Mouse (Mus musculus) CD4-positive, CD25-positive, alpha-beta regulatory T cell, adult 2 months (primary cell): ENCODE measurements around the gene Rims4.
A peak's percentile ranks its signal among the peaks of the same experiment; 100 is the strongest.

Experiments used
- DNase-seq: peaks from one replicate; pipeline ENCODE4 v3.0.0-alpha.2; 2012; ENCODE audit warnings: low read depth, low spot score

Rims4 gene

DNA sequence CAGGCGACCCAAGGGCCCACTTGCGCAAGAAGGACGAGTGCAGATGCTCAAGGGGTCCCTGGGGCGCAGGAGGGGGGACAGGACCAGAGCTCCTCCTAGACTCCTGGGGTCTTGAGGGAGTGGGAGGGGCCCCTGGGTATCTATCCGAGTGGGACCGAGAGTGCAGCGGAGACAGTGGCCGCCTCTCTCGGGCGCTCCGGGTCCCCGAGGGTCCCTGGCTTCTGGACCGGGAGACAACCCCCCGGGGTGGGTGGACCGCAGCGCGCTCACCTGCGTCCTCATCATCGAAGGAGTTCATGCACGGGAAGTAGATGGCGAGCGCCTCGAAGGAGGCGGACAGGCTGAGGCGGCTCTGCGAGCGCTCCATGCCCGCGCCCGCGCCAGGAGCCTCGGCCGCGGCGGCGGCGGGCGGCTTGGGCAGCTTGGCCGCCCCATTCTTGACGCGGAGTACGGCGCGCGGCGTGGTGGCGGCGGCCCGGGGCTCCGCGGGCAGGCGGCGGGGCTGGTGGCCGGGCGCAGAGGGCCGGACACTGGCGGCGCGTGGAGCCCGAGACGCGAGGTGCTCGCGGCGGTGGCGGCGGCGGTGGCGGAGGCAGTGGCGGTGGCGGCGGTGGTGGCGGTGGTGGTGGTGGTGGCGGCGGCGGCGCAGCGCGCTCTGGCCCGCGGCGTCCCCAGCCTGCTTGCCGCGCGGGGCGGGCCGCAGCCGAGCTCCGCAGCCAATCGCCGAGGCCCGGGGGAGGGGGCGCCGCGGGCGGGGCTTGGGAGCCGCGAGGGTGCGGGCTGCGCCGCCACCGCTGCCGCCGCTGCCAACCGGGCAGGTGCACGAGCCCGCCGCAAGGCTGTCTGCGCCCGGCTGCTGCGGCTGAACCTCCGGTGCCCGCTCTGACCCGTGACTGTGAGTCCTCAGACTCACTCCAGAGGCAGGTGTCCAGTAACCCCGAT is at the start of gene Rims4:
Rims4 (minus strand) TSS at position 367 of the 942 bp plus-strand sequence.
- DNase-seq: no peak

DNA sequence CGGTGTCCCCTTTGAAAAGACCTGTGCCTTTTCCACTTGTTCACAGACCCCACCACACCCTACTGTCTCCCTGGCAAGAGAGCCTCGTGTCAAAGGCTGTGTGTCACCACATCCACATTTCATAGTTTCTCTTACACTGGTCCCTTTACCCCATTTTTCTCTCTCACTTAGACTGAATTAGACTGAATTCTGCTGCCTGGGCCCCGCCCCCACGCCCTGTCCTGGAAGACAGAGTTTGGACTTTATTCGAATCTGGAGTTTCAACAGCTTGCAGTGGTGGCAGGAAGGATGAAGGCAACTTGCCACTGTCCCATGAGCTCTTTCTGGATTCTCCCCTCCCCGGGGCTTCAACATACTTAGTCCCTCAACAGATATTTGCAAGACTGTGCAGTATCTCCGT is 47.2 kb upstream of the Rims4 start:
- no peak for DNase-seq

DNA sequence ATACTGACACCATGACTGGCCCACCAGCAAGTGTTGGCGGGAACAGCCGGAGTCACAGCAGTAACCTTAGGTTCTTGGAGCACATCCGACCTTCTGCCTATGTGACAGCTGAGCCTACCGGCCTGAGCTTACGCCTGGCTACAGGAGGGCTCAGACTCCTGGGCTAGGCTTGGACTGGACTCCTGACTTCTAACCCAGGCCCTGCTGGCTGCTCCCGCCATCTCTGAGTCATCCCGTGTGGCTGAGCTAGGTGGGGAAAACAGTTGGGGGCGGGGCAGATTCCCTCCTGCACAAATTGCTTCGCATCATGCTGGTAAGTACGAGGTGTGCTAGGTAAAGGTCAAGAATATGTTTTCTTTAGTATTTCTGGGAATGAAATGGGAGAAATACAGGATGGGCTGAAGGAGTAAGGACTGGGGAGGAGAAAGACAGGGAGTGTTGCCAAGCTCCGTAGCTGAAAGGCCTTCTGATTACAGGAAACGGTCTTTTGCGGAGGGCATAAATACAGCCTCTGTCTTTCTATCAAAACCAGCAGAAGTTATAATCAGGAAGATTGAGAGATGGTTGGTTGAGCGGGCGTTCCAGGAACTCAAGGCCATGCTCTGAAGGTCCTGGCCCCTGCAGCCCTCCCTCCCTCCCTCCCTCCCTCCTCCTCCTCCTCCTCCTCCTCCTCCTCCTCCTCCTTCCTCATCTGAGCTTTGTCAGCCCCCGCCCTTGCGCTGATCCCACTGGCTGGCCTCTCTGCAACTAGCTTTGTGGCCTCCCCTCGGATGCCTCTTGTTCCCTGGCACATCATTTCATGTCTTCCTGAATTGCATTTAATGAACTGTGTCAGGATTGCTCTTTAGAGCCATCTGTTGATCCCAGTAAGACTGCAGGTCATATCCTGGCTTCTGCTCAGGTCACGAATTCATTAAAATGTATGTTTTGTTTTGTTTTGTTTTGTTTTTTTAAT is 46.4 kb upstream of the Rims4 start:
- DNase-seq: no peak

DNA sequence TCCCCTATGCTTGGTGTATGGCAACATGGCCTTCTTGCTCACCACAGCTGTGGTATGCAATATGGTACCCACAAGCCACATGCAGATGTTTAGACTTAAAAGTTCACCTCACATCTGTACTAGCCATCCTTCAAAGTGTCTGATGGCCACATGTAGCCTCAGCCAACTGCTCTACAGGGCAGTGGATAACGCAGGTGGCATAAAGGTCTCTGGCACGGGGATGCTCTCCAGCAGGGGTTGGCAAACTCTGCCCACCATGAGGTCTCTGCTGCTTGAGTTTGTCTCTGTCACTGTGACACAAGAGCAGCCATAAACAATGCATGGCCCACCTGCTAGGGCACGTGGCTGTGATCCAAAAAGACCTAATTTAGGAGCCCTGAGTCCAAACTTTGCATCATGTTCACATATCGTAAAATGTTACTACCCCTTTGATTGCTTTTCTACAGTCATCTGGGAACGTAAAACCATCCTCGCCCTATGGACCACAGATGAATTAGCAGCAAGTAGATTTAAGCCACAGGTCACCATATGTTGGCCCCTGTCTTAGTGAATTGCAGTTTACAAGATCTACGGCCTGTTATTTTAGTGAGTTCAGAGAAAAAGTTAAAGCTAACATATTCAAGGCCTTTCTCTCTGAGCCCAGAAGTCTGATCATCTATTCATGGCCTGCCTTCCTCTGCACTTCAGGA is 35.3 kb upstream of the Rims4 start:
- no peak for DNase-seq

DNA sequence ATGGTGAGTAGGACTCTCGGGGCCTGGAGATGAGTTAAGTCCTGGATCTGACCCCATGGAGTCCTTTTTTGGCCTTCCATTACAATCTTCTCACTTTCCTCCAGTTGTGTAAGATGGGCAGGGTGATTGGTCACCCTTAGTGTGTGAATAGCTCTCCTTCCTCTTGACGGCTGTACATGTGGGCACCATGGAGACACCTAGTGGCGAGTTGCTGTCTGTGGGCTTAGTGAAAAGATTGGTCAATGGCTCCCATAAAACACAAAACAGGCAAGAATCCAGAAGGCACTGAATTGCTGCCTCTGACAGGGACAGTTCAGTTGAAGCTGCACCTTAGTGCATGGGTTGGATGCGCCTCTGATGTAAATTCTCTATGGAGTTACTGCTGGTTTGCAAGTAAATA is 33.3 kb upstream of the Rims4 start:
- DNase-seq: peak; percentile 44

DNA sequence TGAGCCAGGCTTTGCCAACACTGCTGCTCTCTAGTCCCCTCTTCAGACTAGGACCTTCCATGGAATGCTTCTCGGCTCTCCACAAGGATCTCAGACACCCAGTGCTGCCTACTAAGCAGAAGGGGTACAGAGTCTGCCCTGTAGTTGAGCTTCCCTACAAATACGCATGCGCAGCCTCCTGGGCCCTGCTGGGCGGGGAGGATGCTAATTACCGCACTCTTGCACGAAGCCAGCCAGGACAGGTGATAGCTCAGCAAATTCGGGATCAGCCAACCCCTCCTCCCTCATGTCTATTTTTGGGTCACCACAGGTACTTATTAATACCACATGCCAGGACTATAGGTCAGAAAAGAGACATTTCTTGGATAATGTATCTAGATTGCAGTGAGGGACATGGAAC is 29.5 kb upstream of the Rims4 start:
- no peak for DNase-seq

DNA sequence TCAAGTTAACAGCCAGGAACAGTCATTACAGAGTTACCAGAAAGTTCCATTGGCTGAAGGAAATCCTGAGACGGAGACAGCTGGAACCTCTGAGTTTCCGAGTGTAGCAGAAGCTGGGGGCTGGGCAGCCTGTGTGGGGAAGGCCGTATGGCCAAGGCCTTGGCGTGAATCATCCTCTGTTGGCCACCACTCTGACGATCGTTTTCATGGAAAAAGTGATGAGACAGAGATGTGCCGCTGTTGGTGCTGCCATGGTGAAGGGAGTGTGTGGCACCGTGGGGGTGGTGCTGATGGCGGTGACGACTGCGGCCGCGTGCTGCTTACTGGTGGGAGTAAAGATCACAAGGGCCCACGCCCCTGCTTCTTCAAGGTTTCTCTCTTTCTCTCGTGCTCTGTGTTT is 27.7 kb upstream of the Rims4 start:
- no peak for DNase-seq

DNA sequence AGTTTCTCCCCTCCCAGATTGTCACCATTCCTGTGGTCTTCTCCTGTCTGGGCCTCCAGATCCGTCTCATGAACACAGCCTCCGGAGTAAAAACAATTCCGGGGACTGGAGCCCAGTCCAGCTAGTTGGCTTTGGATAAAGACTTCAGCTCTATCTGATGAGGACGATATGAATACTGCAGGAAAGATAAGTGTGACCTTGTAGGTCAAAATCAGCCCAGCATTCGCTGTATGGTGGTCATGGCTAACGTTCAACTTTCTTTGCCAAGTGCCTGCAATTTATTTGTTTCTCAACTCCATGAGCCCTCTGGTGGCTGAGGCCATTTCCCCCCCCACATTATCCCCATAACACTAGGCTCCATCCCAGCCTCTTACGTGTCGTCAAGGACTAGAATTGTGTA is 26.0 kb upstream of the Rims4 start:
- DNase-seq: no peak

DNA sequence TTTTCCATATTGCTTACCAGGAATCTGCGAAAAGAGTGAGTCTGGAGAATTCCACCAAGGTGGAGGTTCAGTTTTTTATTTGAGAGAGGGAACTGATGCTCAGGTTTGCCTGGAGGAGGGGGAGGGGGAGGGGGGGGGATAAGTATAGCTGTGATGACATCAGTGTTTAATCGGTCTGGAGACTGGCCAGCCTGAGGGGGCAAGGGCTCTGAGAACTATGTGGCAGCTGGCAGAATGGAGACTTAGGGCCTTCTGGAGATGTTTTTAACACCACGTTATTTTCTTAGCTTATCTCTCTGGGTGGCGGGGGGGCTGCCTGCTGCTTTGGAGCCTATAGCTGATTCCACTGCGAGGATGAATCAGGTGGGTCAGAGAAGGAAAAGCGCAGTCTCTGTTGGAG is 24.6 kb upstream of the Rims4 start:
- no peak for DNase-seq

DNA sequence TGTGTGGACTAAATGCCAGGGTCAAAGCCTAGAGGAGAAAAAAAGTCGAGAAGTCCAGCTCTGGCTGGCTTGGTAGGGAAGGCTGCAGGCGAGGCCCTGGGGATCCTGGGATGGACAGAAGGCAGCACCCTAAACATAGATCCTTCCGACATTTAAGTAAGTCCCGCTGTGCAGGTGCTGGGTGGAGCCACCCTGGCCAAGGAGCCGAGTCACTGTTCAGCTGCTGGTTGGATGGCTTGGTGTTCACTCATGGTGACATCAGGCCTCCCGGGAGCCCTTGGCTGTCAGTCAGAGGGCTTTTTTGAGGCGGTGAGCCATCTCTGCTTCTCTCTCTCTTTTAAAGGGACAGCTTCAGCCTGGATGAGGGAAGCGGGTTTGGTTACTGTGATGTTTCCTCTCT is 21.0 kb upstream of the Rims4 start:
- no peak for DNase-seq

DNA sequence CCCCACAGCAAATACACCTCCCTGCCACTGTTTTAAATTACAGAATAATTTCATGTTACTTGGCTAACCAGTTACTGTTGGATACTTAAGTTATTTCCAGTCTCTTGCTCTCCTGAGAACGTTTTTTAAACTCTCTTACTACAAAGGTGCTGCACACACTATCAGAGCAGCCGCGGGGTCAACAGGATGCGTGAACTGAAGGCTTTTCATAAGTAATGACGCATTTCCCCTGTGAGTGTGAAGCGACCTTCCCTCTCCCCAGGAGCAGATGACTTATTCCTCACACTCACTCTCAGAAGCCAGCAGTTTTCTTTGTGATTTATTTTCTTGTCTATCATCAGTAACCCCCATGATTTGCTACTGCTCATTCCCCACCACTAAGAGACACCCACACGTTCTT is 13.7 kb upstream of the Rims4 start:
- peak; percentile 4 for DNase-seq

DNA sequence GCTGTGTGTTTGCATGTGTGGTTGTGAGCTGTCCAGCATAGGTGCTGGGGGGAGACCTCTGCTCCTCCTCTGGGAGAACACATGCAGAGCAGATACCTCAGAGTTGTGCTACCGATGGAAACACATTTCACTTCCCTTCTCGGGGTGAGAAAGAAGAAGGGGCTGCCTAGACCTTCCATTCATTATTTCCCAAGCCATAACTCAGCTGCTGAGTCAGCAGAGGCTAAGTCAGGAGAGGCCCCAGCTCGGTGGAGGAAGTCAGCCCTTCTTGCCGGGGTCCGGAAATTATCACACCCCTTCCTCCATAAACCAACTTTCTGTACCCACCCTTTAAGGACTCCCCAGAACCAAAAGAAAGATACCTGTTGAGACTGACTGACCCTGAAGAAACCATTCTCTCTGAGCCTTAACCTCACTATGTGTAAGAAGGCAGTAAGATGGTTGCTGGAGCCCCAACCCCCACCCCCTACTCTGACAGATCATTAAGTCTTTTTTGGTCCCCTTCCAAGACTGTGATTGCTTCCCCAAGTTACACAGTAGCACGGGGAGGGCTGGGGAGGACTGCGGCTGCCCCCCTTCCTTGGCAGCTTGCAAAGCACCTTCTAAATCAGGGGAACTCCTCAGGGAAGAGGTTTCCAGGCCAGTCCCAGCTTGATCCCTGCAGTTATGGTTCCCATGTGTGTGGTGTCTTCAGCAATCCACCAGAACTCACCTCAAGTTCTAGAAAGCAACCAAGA is 10.1 kb upstream of the Rims4 start:
- no peak for DNase-seq

DNA sequence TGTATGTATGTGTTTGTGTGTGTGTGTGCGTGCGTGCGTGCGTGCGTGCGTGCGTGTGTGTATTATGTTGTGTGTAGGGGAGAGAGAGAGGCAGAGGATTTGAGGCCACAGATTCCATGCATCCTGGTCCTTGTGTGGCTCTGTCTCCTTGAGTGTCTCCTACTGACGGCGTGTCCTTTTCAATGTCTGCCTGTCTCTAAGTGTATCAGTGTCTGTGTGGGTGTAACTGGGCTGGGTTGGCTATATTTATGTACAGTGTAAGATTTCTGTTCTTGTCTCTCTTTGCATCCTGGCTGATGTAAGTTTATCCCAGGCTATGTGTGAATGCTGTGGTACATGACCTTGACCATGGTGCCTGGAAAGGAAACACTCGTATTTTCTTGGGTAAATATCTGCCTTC is 6.6 kb upstream of the Rims4 start:
- DNase-seq: no peak

DNA sequence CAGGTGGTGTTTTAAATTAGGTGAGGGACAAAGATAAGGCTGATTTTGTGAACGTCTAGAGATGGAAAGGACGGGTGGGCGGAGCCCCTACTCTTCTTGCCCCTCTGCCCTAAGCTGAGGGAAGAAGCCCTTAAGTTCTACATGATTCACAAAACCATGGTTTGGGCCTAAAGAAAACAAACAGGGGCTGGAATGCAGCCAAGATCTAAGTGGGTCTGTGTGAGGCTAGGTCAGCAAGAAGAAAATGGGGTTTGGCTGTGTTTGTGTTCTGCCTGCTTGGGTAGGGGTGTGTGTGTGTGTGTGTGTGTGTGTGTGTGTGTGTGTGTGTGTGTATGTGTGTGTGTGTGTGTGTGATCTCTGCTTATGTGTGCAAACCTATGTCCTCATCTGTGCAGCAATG is 6.0 kb upstream of the Rims4 start:
- DNase-seq: no peak

DNA sequence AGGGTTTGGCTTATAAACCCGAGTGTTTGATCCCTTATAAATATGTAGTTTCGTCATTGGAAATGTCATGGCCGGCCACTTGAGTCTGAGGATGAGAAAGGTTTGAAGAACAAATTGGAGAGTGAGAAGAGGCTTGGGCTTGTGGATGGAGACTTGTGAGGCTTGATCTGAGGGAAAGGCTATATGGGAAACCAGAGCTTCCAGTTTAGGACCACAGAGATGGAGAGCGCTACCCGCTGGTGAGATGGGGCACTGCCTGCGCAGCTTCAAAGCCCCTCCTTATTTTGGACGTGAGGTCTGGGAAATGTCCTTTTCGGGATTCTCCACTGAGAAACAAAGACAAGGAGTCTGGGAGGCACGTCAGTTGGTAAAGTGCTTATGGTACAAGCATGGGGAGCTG is 4.6 kb upstream of the Rims4 start:
- no peak for DNase-seq

DNA sequence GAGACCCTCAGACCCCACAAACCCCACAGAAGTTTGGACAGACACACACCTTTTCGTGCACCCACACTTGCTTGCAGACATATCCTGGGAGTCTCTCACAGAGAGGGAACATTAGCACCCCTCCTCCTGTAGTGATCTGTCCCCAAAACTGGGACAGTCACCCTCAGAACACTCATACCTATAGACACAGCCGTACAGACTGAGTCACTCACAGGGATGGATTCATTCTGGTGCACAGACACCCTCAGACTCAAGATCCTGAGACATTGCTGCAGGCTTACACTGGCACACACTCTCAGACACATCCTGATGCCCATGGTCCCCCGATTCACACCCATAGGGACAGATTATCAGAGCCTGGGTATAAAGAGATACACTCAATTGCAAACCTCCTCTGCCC is 1.1 kb upstream of the Rims4 start:
- DNase-seq: no peak

DNA sequence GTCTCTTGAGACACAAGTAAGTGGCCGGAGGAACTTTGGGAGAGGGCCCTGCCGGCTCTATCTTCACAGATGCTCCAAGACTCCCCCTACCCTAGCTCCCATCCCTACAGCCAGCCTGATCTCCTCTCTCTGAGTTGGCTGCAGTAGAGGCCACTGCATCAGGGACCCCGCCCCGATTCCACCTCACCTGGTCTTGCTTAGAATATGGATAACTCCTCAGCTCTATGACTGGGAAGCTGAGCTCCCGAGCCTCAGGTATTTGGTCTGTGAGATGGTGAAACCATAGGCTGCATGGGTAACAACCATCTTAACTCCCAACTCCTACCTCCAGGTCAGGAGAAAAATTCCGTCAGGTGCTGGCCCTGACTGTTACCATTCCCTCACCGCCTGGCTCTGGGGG is 1.8 kb downstream of the Rims4 start:
- DNase-seq: no peak

DNA sequence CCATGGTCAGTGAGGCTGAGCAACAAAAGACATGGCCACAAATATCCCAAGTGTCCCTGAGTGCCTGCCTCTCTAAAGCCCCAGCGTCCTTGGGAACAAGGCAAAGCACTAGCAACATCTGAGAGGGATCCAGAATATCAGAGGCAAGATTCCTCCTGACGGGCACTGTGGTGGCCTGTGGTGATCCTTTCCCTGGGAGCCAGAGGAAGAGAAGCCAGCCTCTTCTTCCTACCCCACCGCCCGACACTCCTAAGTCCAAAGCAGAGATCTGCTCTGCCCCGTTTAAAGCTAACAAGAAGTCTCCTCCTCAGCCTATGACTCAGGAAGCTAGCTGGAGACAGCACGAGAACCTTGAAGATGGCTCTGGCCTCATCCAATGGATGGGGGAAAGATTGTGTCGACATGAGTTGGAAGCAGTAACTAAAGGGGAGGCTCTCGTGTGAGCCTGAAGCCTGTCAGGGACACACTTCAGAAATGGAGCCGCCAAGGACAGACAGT is 3.1 kb downstream of the Rims4 start:
- no peak for DNase-seq

DNA sequence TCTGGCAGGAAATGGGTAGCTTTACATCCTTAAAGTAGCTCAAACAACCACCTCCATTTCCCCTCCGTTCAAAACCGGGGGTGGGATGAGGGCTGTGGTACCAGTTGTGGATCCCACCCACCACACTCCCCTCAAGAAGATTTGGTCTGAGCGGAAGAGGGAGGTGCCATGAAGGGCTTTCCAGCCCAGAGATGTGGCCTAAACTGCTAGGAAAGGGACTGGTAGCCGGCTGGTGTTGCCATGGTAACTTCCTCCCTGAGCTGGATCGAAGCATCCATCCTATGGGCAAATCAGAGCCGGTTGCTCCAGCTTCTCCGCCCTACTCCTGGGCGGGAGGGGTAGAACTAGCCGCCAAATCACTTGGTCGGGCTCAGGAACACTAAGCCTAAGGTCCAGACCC is 4.4 kb downstream of the Rims4 start:
- DNase-seq: no peak

DNA sequence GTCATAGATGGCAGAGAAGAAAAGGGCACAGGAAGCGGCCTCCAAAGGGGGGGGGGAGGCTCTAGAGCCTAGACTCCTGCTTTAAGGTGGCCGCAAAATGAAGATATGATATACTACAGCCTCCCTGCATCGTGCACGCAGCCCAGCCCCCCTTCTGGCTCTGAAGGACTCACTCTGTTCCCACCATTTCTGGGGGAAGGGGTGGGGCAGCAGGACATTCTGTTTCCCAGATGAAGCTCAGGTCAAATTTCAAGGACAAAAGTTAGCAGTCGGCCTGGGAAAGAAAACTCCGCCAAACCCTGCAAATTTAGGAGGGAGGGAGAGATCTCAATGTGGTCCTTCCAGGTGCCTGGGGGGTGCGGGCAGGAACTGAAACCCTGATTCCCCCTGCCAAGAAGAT is 4.8 kb downstream of the Rims4 start:
- no peak for DNase-seq

DNA sequence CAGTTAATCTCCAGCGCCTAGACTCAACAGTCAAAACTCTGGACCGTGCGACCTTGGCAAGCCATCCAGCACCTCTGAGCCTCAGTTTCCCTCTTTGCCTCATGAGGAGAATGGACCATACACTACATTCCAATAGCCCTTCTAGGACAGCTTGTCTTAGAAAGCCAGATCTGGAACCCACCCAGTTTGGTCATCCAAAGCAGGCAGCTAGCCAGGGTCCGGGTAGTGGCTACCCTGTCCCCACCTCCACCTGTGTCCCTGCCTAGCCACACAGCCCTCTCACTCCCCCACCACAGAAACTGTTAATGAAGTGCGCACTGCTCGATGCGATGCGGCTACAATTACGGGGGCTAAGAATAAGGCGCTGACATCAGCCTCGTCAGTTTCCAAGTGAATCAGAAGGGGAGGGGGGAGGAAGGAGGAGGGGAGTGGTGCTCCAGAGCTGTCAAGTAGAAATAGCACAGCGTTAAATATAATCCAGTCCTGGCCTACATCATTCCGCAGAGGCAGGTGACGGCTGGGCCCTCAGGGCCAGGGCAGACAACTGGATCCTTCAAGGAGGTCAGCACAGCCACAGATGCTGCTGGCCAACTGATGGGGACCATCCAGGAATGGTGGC is 6.5 kb downstream of the Rims4 start:
- DNase-seq: no peak
